Mouse (Mus musculus) kidney, postnatal 0 days (tissue): ENCODE results near the gene Treml2. TPM values are rescaled to one million over a fixed set of nuclear protein-coding genes. Genes with fewer than 3 reads are reported as not detected.
"Not testable (repeated sequence)": the region's sequence is repeated elsewhere in the genome, so short reads cannot be mapped to it uniquely, and the experiment has no call there.

Experiments used
- ATAC-seq: fragments of 200-750 bp; cut with Nextera tagmentation; replicated peaks from 2 replicates; pipeline ENCODE4 v1.8.0; 2017; ENCODE audit warnings: low read depth, moderate number of reproducible peaks, moderate TSS enrichment, moderate library complexity; ENCODE audit not compliant: low FRiP score
- DNase-seq: peaks from one replicate; pipeline ENCODE4 v3.0.0-alpha.2; 2016; ENCODE audit warnings: low spot score
- H3K27ac ChIP-seq: fragments of 300-500 bp; sonication (generic); 2 replicates; pipeline ENCODE4 v1.5.1; 2014; ENCODE audit warnings: mild to moderate bottlenecking
- H3K27me3 ChIP-seq: fragments of 300-500 bp; sonication (generic); 2 replicates; pipeline ENCODE4 v1.6.1; 2014; ENCODE audit warnings: low read length, mixed read lengths; ENCODE audit not compliant: insufficient read depth
- H3K36me3 ChIP-seq: fragments of 300-500 bp; sonication (generic); 2 replicates; pipeline ENCODE4 v1.6.1; 2014; ENCODE audit warnings: low read length, mixed read lengths; ENCODE audit not compliant: insufficient read depth
- H3K4me1 ChIP-seq: fragments of 300-500 bp; sonication (generic); replicated peaks from 2 replicates; pipeline ENCODE4 v1.6.1; 2014; ENCODE audit warnings: antibody characterized with exemption, low read length, mixed read lengths; ENCODE audit not compliant: insufficient read depth
- H3K4me2 ChIP-seq: fragments of 300-500 bp; sonication (generic); 2 replicates; pipeline ENCODE4 v1.6.1; 2014; ENCODE audit warnings: mild to moderate bottlenecking, low read length, moderate library complexity, mixed read lengths
- H3K4me3 ChIP-seq: fragments of 300-500 bp; sonication (generic); replicated peaks from 2 replicates; pipeline ENCODE4 v1.5.1; 2014; ENCODE audit warnings: low read depth, low read length
- H3K9ac ChIP-seq: fragments of 300-500 bp; sonication (generic); 2 replicates; pipeline ENCODE4 v1.6.1; 2014; ENCODE audit warnings: low read depth, low read length
- H3K9me3 ChIP-seq: fragments of 300-500 bp; sonication (generic); replicated peaks from 2 replicates; pipeline ENCODE4 v1.6.1; 2016; ENCODE audit warnings: low read length, inconsistent platforms, mixed read lengths
- CTCF ChIP-seq: IDR thresholded peaks from 2 replicates; pipeline ENCODE4 v1.5.1; 2016; ENCODE audit warnings: antibody characterized with exemption, low read depth, mild to moderate bottlenecking, moderate library complexity
- WGBS: fragments of 180-500 bp; shearing (Covaris S2); extraction: QIAGEN DNeasy Blood & Tissue Kit; methylation state at CpG from one replicate; pipeline ENCODE4 v1.1.7; 2014; 5-methylcytosine and 5-hydroxymethylcytosine counted together
- polyA plus RNA-seq: library from polyadenylated mRNA; unstranded; fragments of >200 nt; fragmentation: Nextera tagmentation; extraction: Ambion mirVana; gene quantifications from 2 replicates; pipeline ENCODE4 v1.2.1, GENCODE M21; 2015

Treml2 gene
- polyA plus RNA-seq, 1 experiment from 2014 or later = 0.11 TPM

DNA sequence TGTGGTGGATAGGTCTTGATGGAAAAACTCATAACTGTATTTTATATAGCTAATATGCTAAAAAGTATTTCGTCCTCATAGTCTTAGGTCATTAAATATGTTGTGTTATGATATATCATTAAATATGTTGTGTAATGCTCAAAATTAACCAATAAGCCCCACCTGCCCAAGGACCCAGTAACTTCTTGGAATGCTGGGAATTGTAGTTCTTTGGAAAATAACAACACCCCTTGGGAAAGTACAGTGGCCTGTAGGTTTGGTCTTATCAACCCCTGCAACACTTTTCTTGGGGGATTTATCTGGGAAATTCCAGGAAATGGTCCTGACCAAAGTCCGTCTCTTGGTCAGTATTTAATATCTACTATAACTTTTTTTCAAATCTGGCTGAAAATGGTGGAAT is 43.8 kb downstream of the Treml2 start:
- 86% methylated on average over 2 of the region's 2 CpGs for WGBS
- H3K4me1 ChIP-seq = no peaks in the 10 kb centered on the region
- DNase-seq (no peak), ATAC-seq (no peak)
- H3K4me2 ChIP-seq = no peak overlapping the region
- no peaks in the 10 kb centered on the region for H3K36me3 ChIP-seq
- H3K9ac ChIP-seq = no peak overlapping the region
- H3K9me3 ChIP-seq = no peaks in the 10 kb centered on the region
- TF ChIP-seq CTCF = no peak
- H3K27ac ChIP-seq = no peak overlapping the region
- no peak overlapping the region for H3K4me3 ChIP-seq
- no peaks in the 10 kb centered on the region for H3K27me3 ChIP-seq

GRCm38 (mm10) chr17:48345824-48346223 is 46.5 kb downstream of the Treml2 start:
- H3K9ac ChIP-seq = no peak overlapping the region
- H3K4me3 ChIP-seq = no peak overlapping the region
- DNase-seq (no peak), ATAC-seq (no peak)
- H3K9me3 ChIP-seq = no peaks in the 10 kb centered on the region
- no peaks in the 10 kb centered on the region for H3K4me1 ChIP-seq
- no peaks in the 10 kb centered on the region for H3K27me3 ChIP-seq
- WGBS = 77% methylated on average over 4 of the region's 4 CpGs
- H3K36me3 ChIP-seq = no peaks in the 10 kb centered on the region
- TF ChIP-seq CTCF = no peak
- H3K4me2 ChIP-seq = no peak overlapping the region
- H3K27ac ChIP-seq = no peak overlapping the region

DNA sequence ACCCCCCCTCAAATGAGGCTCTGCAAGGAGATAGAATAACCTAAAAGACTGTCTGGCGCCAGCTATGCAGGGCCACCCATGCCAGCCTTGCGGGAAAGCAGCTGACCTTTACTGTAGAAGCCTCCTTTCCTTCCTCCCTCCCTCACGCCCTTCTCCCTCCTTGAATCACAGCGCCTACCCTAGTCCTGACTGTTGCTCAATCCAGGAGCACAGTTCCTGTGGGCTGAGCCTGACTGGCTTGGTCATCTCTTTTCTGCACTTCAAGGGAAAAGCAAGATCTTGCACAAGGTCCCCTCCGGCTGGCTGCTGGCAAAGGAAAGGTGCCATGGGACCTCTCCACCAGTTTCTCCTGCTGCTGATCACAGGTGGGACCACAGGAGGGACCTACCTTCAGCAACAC is 46.9 kb downstream of the Treml2 start, which contains the start of gene Trem2:
TSS of gene Trem2 (plus strand) at position 171 of the 400 bp plus-strand sequence.
- ATAC-seq (no peak), DNase-seq (no peak)
- no peak within 1 kb of the TSS for H3K4me3 ChIP-seq
- no peaks in the 10 kb centered on the region for H3K27me3 ChIP-seq
- no peaks in the 10 kb centered on the region for H3K4me1 ChIP-seq
- no peak within 1 kb of the TSS for H3K9ac ChIP-seq
- no peak within 1 kb of the TSS for H3K4me2 ChIP-seq
- no peaks in the 10 kb centered on the region for H3K36me3 ChIP-seq
- H3K27ac ChIP-seq = no peak within 1 kb of the TSS
- WGBS = 61% methylated on average over 5 of the region's 5 CpGs
- H3K9me3 ChIP-seq = no peaks in the 10 kb centered on the region
- TF ChIP-seq CTCF = no peak

- Histone ChIP-seq H3K4me1 (no peaks in the 10 kb centered on the region), H3K27me3 (no peaks in the 10 kb centered on the region), H3K9me3 (no peaks in the 10 kb centered on the region), H3K9ac (no peak overlapping the region), H3K4me3 (no peak overlapping the region), H3K27ac (no peak overlapping the region), H3K4me2 (no peak overlapping the region), H3K36me3 (no peaks in the 10 kb centered on the region)
- 69% methylated on average over 4 of the region's 4 CpGs for WGBS
- TF ChIP-seq CTCF = no peak
- DNase-seq (no peak), ATAC-seq (no peak)
These were observed 47.5 kb downstream of the Treml2 start for GRCm38 (mm10) chr17:48346834-48347233.

GRCm38 (mm10) chr17:48347287-48347686 is 48.0 kb downstream of the Treml2 start:
- no peak for TF ChIP-seq CTCF
- Histone ChIP-seq H3K36me3 (no peaks in the 10 kb centered on the region), H3K9me3 (no peaks in the 10 kb centered on the region), H3K27ac (no peak overlapping the region), H3K9ac (no peak overlapping the region), H3K4me1 (no peaks in the 10 kb centered on the region), H3K27me3 (no peaks in the 10 kb centered on the region), H3K4me3 (no peak overlapping the region), H3K4me2 (no peak overlapping the region)
- DNase-seq = no peak
- 71% methylated on average over 2 of the region's 2 CpGs for WGBS
- ATAC-seq = no peak

GRCm38 (mm10) chr17:48350681-48351193 is 51.4 kb downstream of the Treml2 start:
- Histone ChIP-seq H3K27me3 (no peaks in the 10 kb centered on the region), H3K36me3 (no peaks in the 10 kb centered on the region), H3K9me3 (no peaks in the 10 kb centered on the region), H3K4me1 (no peaks in the 10 kb centered on the region), H3K27ac (no peak overlapping the region), H3K9ac (no peak overlapping the region), H3K4me3 (no peak overlapping the region), H3K4me2 (no peak overlapping the region)
- TF ChIP-seq CTCF = no peak
- DNase-seq = no peak
- ATAC-seq = no peak
- WGBS = 72% methylated on average over 5 of the region's 5 CpGs

GRCm38 (mm10) chr17:48352976-48353375 is 53.7 kb downstream of the Treml2 start:
- not testable (repeated sequence) for H3K9ac ChIP-seq, H3K4me3 ChIP-seq, H3K4me2 ChIP-seq, DNase-seq, H3K36me3 ChIP-seq, H3K27ac ChIP-seq, H3K4me1 ChIP-seq, H3K27me3 ChIP-seq, H3K9me3 ChIP-seq, ATAC-seq
- 80% methylated on average over 7 of the region's 7 CpGs for WGBS
